In the genomic region with DNA sequence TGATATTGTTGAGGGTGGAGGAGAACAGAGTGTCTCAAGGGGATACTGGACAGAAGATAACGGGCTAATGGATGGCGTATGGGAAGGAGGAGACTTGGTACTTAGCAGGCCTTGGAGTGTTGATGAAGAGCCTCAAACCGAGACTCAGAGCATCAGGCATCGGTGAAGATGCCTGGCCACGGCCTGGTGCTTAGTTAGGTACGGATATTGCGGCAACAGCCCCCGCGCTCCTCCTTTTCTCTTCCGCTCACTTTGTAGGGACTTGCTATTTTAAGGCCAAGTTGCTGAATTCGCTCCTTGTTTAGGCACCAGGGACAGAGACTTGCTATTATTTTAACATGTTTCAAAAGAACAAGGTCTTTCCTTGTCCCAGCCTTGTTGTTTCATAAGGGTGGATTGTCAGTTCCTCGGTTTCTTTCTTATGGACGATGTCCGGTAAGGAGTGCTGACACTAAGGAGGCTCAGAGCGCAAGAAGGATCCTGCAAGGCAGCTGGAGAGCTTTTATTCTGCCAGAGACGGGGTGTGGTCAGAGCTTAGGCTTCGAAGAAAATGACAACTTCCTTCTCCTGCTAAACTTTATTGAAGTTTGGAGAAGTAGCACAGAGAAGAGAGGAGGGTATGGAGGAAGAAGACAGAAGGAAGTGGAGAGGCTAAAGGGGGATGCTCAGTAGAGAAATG, we compare ENCODE assay signal across 9 mouse cellular contexts. TPM values are rescaled to one million over a fixed set of nuclear protein-coding genes. Genes with fewer than 3 reads are reported as not detected.
A peak's percentile ranks its signal among the peaks of the same experiment; 100 is the strongest.
DNase-seq lines count a peak whose midpoint lies in the region; ATAC-seq and TF ChIP-seq lines count a peak whose summit lies in the region.
"Had no signal": no experiment of that assay in that cellular context is flagged by ENCODE, and none has a peak within 500 bp of the region (broad histone marks: within the 10 kb centered on the region; RNA-seq: fewer than 3 reads in every experiment).

No protein-coding gene starts in this region.

- TF ChIP-seq EP300 in liver, postnatal 0 days (IDR thresholded peaks at IDR 0.05; ENCODE audit: low read depth), result no peak

- H3K4me1 ChIP-seq in brown adipose tissue, adult 24 weeks (ENCODE audit: control insufficient read depth, insufficient read depth, insufficient read length, low read length), result peaks cover 32% of the 10 kb centered on the region
- H3K4me1 ChIP-seq in liver, postnatal 0 days (ENCODE audit: insufficient read depth), result peaks cover 37% of the 10 kb centered on the region

- TF ChIP-seq CTCF in liver, postnatal 0 days (IDR thresholded peaks at IDR 0.05; ENCODE audit: low read depth), result no peak

- DNase-seq in heart, adult 18-20 months, result peak; percentile 71 to 76
- no peak for DNase-seq in heart, postnatal 25 days (ENCODE audit: low spot score)
- DNase-seq in heart, postnatal 4 days, result peak; percentile 51
- DNase-seq in liver, postnatal 0 days, result no peak
- no peak for DNase-seq in cerebellum, adult 8-10 months
- no peak for DNase-seq in spleen, postnatal 36 days (ENCODE audit: low spot score in 2 of 2)
- DNase-seq in cerebellum, postnatal 36 days, result no peak
- DNase-seq: adrenal gland, postnatal 36 days had no signal

- intact Hi-C loops in heart, postnatal 25 days (cut with DNase I), result no loop called here

- peak overlapping the region; percentile 18; the same call in 1 of the 2 replicates for H3K27ac ChIP-seq in brown adipose tissue, adult 24 weeks (replicated peaks; ENCODE audit: low read depth, low read length)
- 0 out of 2 replicates have a peak overlapping the region, but pooled peaks have one; percentile 85 for H3K27ac ChIP-seq in liver, postnatal 0 days (ENCODE audit: low read depth)

- peak overlapping the region; percentile 24 for H3K4me2 ChIP-seq in liver, postnatal 0 days (ENCODE audit: low read depth, low read length)

- no peak overlapping the region for H3K9ac ChIP-seq in liver, postnatal 0 days (replicated peaks)

- no peak for ATAC-seq in liver, postnatal 0 days

- WGBS in liver, postnatal 0 days (ENCODE audit: insufficient replicate concordance), result 62% methylated on average over 17 of the region's 17 CpGs

- no peaks in the 10 kb centered on the region for H3K27me3 ChIP-seq in liver, postnatal 0 days (ENCODE audit: insufficient read depth, low read length)

- no peaks in the 10 kb centered on the region for H3K9me3 ChIP-seq in liver, postnatal 0 days (ENCODE audit: low read length)

- no peaks in the 10 kb centered on the region for H3K36me3 ChIP-seq in liver, postnatal 0 days (replicated peaks; ENCODE audit: insufficient read depth, low read length)

- H3K4me3 ChIP-seq in brown adipose tissue, adult 24 weeks (ENCODE audit: insufficient read depth, low read depth, low read length), result peak overlapping the region; percentile 21
- H3K4me3 ChIP-seq in liver, postnatal 0 days (ENCODE audit: low read depth, low read length), result no peak overlapping the region

RNA-seq across cellular contexts. Expression of a gene that starts 16.9 kb away (rescaled TPM):
- 10 to 100 TPM; 22.8 to 24.3 TPM for total RNA-seq in heart, adult 18-20 months (2021)
- total RNA-seq in heart, postnatal 25 days (2021), result 10 to 100 TPM; 18.0 to 22.8 TPM
- 37.5 and 39.6 TPM in 2 replicates for polyA plus RNA-seq in brown adipose tissue, adult 24 weeks (2012; ENCODE audit: insufficient read depth, insufficient read length, missing spikeins)
- total RNA-seq in heart, postnatal 4 days (2021), result 1 to 10 TPM; 7.2 to 9.9 TPM
- 8.2 and 8.9 TPM in 2 replicates for polyA plus RNA-seq in liver, postnatal 0 days (2015; fragmentation: Nextera tagmentation; extraction: Ambion mirVana)

RNA-seq across cellular contexts. Expression of a gene that starts 53.3 kb away (rescaled TPM):
- total RNA-seq in heart, adult 18-20 months (2021), result 10 to 100 TPM; 13.9 to 14.8 TPM
- total RNA-seq in heart, postnatal 25 days (2021), result 10 to 100 TPM; 13.2 to 17.3 TPM
- 13.6 and 15.1 TPM in 2 replicates for polyA plus RNA-seq in brown adipose tissue, adult 24 weeks (2012; ENCODE audit: insufficient read depth, insufficient read length, missing spikeins)
- 10 to 100 TPM; 17.4 to 18.3 TPM for total RNA-seq in heart, postnatal 4 days (2021)
- polyA plus RNA-seq in liver, postnatal 0 days (2015; fragmentation: Nextera tagmentation; extraction: Ambion mirVana), result 12.0 and 15.0 TPM in 2 replicates

Comparison
In these comparisons a context has a peak if more than half of its experiments do, and no peak if none do; other contexts are left out.
1. DNase-seq: peak in heart, adult 18-20 months (2 of 2) and heart, postnatal 4 days (single experiment); none in heart, postnatal 25 days (single experiment), liver, postnatal 0 days (single experiment), cerebellum, adult 8-10 months (single experiment), spleen, postnatal 36 days (0 of 2) and cerebellum, postnatal 36 days (0 of 2).